Mouse (Mus musculus): ENCODE measurements around the gene N4bp2l2. TPM values are rescaled to one million over a fixed set of nuclear protein-coding genes. Genes with fewer than 3 reads are reported as not detected.

N4bp2l2 gene
- polyA plus RNA-seq, 1 experiment: 37.3 TPM

DNA sequence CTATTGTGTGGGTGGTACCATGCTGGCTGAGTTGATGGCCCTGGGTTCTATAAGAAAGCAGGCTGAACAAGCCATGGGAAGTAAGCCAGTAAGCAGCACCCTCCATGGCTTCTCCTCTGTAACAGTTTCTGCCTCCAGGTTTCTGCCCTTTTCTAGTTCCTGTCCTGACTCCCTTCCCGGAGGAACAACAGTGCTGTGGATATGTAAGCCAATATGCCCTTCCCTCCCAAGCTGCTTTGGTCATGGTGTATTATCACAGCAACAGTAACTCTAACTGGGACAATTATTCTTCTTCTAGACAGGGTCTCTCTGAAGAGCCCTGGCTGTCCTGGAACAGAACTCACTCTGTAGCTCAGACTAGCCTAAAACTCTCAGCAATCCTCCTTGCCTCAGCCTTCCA lies 54.8 kb downstream of the N4bp2l2 start:
- H3K27ac ChIP-seq (ENCODE audit: insufficient read depth, low read length): no peak overlapping the region
- no peaks in the 10 kb centered on the region for H3K4me1 ChIP-seq (ENCODE audit: control insufficient read depth, insufficient read depth, low read length)
- TF ChIP-seq CTCF (IDR thresholded peaks at IDR 0.05; ENCODE audit: borderline replicate concordance, insufficient read depth, low read depth, low read length) (no peak), POLR2A (IDR thresholded peaks at IDR 0.05; ENCODE audit: borderline replicate concordance, insufficient read depth, low read length) (no peak)
- no peak for DNase-seq
- no peaks in the 10 kb centered on the region for H3K27me3 ChIP-seq (ENCODE audit: control insufficient read depth, insufficient read depth, low read length)
- no peak overlapping the region for H3K4me3 ChIP-seq (replicated peaks; ENCODE audit: insufficient read depth, low read depth, low read length)
- WGBS: 61% methylated on average over 1 of the region's 1 CpGs

DNA sequence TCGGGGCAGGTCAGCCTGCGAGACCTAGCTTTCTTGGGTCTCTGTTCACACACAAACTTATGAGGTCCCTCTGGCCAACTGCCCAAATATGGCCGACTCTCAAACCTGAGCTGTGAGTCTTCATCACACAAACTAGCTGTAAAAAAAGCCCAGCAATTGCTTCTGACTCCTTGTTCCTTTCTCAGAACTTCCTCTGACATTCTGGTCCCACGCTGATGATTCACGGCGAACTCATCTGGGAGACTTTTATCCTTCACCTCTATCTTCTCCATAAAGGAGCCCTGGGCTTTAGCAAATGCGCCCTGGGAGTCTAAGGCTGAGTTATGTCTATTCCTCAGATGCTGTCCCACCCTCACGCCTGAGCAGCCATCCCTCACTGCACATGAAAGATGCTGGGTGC lies 58.4 kb downstream of the N4bp2l2 start:
- TF ChIP-seq POLR2A (IDR thresholded peaks at IDR 0.05; ENCODE audit: borderline replicate concordance, insufficient read depth, low read length) (no peak), CTCF (IDR thresholded peaks at IDR 0.05; ENCODE audit: borderline replicate concordance, insufficient read depth, low read depth, low read length) (no peak)
- Histone ChIP-seq H3K27me3 (ENCODE audit: control insufficient read depth, insufficient read depth, low read length) (no peaks in the 10 kb centered on the region), H3K27ac (ENCODE audit: insufficient read depth, low read length) (no peak overlapping the region), H3K4me3 (replicated peaks; ENCODE audit: insufficient read depth, low read depth, low read length) (no peak overlapping the region), H3K4me1 (ENCODE audit: control insufficient read depth, insufficient read depth, low read length) (no peaks in the 10 kb centered on the region)
- 93% methylated on average over 8 of the region's 8 CpGs for WGBS
- no peak for DNase-seq

DNA sequence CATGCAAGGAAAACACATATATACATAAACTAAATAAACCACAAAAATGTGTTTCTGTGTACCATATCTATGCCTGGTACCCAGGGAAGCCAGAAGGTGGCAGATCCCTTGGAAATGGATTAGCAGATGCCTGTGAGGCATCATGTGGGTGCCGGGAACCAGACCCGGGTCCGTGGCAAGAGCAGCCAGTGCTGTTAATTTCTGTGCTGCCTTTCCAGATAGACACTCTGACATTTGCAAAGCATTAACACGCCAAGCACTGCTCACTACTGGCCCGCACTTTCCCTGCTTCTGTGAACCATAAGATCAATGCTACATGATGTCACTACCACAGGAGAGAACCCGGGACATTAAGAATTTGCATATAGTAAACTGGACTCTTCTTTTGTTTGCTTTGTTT lies 59.9 kb downstream of the N4bp2l2 start:
- Histone ChIP-seq H3K4me1 (ENCODE audit: control insufficient read depth, insufficient read depth, low read length) (no peaks in the 10 kb centered on the region), H3K27me3 (ENCODE audit: control insufficient read depth, insufficient read depth, low read length) (no peaks in the 10 kb centered on the region), H3K4me3 (replicated peaks; ENCODE audit: insufficient read depth, low read depth, low read length) (no peak overlapping the region), H3K27ac (ENCODE audit: insufficient read depth, low read length) (no peak overlapping the region)
- no peak for TF ChIP-seq POLR2A (IDR thresholded peaks at IDR 0.05; ENCODE audit: borderline replicate concordance, insufficient read depth, low read length)
- TF ChIP-seq CTCF (IDR thresholded peaks at IDR 0.05; ENCODE audit: borderline replicate concordance, insufficient read depth, low read depth, low read length): no peak
- DNase-seq: no peak
- 97% methylated on average over 6 of the region's 6 CpGs for WGBS

DNA sequence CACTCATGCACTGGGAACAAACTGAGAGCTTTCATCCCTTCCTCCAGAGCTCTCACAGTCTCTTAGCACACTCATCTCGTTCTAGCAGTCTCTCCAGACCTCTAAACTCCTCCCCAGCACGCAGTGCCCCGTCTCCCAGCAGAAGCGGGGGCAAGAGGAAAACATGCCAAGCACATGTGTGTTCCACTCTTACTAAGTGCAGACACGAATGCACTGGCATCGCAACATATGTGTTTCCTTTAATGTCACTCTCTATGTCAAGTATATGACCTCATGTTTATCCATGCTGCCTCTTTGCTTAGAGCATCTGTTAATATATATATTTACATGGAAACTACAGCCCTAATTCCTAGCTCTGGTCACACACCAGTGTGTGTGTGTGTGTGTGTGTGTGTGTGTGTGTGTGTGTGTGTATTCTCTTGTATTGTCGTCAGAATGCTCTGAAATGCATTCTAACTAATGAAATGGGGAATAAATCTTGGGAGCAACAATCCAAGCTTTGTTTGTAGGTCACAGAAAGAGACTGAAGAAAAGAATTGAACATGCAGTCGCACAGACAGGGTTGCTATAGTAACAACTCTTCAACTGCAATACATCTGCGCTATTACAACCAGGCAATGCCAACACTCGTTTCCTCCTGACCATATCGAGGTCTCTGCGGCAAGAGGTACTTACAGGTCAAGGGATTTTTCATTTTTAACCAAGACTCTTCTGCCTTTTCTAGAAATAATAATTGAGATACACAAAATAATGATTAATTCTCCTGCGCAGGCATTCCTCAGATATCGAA lies 64.3 kb downstream of the N4bp2l2 start:
- Histone ChIP-seq H3K4me1 (ENCODE audit: control insufficient read depth, insufficient read depth, low read length) (no peaks in the 10 kb centered on the region), H3K27me3 (ENCODE audit: control insufficient read depth, insufficient read depth, low read length) (no peaks in the 10 kb centered on the region), H3K27ac (ENCODE audit: insufficient read depth, low read length) (no peak overlapping the region), H3K4me3 (replicated peaks; ENCODE audit: insufficient read depth, low read depth, low read length) (no peak overlapping the region)
- TF ChIP-seq POLR2A (IDR thresholded peaks at IDR 0.05; ENCODE audit: borderline replicate concordance, insufficient read depth, low read length): no peak
- no peak for TF ChIP-seq CTCF (IDR thresholded peaks at IDR 0.05; ENCODE audit: borderline replicate concordance, insufficient read depth, low read depth, low read length)
- 60% methylated on average over 14 of the region's 14 CpGs for WGBS
- no peak for DNase-seq

DNA sequence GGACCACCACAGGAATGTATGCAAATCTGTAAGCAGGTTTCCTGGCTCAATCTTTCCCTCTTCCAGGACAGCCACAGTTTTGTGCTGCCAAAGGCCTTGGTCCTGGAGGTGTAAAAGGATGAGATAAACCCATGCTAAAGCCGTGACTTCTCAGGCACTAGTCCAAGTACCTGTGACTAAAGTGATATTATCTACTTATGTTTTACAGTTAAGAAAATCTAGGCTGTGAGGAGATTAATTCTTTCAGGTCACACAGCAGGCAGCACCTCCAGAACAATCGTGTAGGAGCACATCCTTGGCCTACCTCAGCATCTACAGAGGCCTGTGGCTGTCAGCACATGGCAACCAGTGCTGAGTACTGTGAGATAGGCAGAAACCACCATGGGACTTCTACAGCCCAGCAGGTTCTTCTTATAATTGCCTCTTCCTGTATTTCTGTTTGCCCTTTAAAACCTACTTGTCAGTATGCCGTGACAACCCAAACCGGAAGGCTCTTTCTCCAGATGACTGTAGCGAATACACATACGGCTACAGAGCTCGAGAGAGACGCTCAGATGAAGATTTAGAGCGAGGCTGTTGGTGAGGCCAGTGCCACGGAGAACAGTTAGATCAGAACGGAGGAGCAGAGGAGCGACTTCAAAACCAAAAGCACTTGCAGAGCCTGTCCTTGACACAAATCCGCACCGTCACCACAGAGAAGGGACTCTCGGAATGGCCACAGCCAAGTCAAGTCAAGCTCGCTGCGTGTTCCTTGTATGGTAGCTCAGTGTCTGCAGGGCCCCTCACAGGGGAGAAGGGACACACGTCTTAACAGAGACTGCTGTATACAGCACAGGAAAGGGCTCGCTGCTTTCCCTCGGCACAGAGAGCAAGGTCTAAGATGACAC lies 65.2 kb downstream of the N4bp2l2 start:
- no peak overlapping the region for H3K4me3 ChIP-seq (replicated peaks; ENCODE audit: insufficient read depth, low read depth, low read length)
- WGBS: 76% methylated on average over 20 of the region's 20 CpGs
- H3K4me1 ChIP-seq (ENCODE audit: control insufficient read depth, insufficient read depth, low read length): no peaks in the 10 kb centered on the region
- H3K27ac ChIP-seq (ENCODE audit: insufficient read depth, low read length): no peak overlapping the region
- no peaks in the 10 kb centered on the region for H3K27me3 ChIP-seq (ENCODE audit: control insufficient read depth, insufficient read depth, low read length)
- DNase-seq: no peak
- TF ChIP-seq POLR2A (IDR thresholded peaks at IDR 0.05; ENCODE audit: borderline replicate concordance, insufficient read depth, low read length): no peak
- no peak for TF ChIP-seq CTCF (IDR thresholded peaks at IDR 0.05; ENCODE audit: borderline replicate concordance, insufficient read depth, low read depth, low read length)

DNA sequence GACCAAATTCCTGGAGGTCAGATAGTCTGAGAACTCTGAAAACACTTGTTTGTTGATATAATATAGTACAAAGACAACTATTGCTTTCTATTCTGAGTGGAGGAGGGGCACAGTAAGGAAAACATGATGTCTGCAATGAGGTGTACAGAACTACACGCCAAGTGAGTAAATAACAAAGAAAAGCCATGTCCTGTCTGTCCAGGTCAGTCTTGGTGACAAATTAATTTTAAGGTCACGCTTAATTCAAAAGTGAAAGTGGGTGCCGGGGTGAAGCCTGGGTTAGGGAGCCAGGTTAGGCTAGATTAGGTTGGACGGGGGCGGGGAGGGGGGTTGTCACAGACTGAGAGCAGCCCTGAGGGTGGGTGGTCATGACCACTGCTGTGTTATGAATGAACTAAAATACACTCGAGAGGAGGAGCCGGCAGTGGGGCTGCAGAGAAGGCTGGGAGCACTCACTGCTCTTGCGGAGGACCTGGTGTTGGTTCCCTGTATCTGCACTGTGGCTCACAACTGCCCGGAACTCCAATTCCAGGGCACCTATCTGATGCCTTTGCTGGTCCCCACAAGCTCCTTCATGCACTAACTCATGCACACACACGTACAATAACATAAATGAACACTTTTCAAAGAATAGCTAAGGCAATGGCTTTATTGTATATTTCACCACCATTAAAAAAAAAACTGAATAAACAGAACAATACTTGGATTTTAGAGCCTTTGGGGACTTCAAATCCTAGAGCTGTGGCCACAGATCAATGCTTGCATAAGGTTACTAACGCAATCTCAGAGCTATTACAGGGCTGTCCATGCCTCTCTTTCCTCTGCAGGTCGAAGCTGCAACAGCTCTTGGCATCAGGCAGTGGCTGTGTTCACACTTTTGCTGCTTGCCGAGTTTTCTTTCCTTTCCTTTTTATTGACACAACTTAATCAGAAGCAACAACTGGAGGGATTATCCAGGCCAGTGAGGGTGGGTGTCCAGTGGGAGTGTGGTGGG lies 66.4 kb downstream of the N4bp2l2 start:
- no peaks in the 10 kb centered on the region for H3K4me1 ChIP-seq (ENCODE audit: control insufficient read depth, insufficient read depth, low read length)
- TF ChIP-seq CTCF (IDR thresholded peaks at IDR 0.05; ENCODE audit: borderline replicate concordance, insufficient read depth, low read depth, low read length) (no peak), POLR2A (IDR thresholded peaks at IDR 0.05; ENCODE audit: borderline replicate concordance, insufficient read depth, low read length) (no peak)
- no peak overlapping the region for H3K4me3 ChIP-seq (replicated peaks; ENCODE audit: insufficient read depth, low read depth, low read length)
- 68% methylated on average over 13 of the region's 13 CpGs for WGBS
- no peaks in the 10 kb centered on the region for H3K27me3 ChIP-seq (ENCODE audit: control insufficient read depth, insufficient read depth, low read length)
- DNase-seq: no peak
- no peak overlapping the region for H3K27ac ChIP-seq (ENCODE audit: insufficient read depth, low read length)

Data from cerebellum, adult 2 months (tissue).